Mouse (Mus musculus): ENCODE measurements around the gene Rtp3. TPM values are rescaled to one million over a fixed set of nuclear protein-coding genes. Genes with fewer than 3 reads are reported as not detected.

Gene Rtp3
- polyA plus RNA-seq, 1 experiment from 2014 or later: not detected

- WGBS: 88% methylated on average over 2 of the region's 2 CpGs
- ATAC-seq (ENCODE audit: insufficient number of reproducible peaks, low FRiP score, low TSS enrichment, low read depth): no peak
- Histone ChIP-seq H3K4me2 (ENCODE audit: low read depth, severe bottlenecking) (no peak overlapping the region), H3K36me3 (ENCODE audit: control insufficient read depth, insufficient read depth, low read length) (no peaks in the 10 kb centered on the region), H3K27ac (replicated peaks; ENCODE audit: low read depth, low read length) (no peak overlapping the region), H3K9ac (ENCODE audit: low read length) (no peak overlapping the region), H3K27me3 (ENCODE audit: control insufficient read depth, insufficient read depth, low read length) (no peaks in the 10 kb centered on the region), H3K4me3 (ENCODE audit: low read depth, low read length) (no peak overlapping the region), H3K9me3 (ENCODE audit: control insufficient read depth, low read length) (no peaks in the 10 kb centered on the region), H3K4me1 (ENCODE audit: control insufficient read depth, insufficient read depth, low read length) (no peaks in the 10 kb centered on the region)
- DNase-seq (ENCODE audit: low spot score): no peak
Measured at GRCm38 (mm10) chr9:111006544-111006943, 16.2 kb upstream of the Rtp3 start.

- Histone ChIP-seq H3K9me3 (ENCODE audit: control insufficient read depth, low read length) (no peaks in the 10 kb centered on the region), H3K36me3 (ENCODE audit: control insufficient read depth, insufficient read depth, low read length) (no peaks in the 10 kb centered on the region), H3K4me2 (ENCODE audit: low read depth, severe bottlenecking) (no peak overlapping the region), H3K27me3 (ENCODE audit: control insufficient read depth, insufficient read depth, low read length) (no peaks in the 10 kb centered on the region), H3K27ac (replicated peaks; ENCODE audit: low read depth, low read length) (no peak overlapping the region), H3K9ac (ENCODE audit: low read length) (no peak overlapping the region), H3K4me1 (ENCODE audit: control insufficient read depth, insufficient read depth, low read length) (no peaks in the 10 kb centered on the region), H3K4me3 (ENCODE audit: low read depth, low read length) (no peak overlapping the region)
- DNase-seq (ENCODE audit: low spot score) (no peak), ATAC-seq (ENCODE audit: insufficient number of reproducible peaks, low FRiP score, low TSS enrichment, low read depth) (no peak)
- 90% methylated on average over 9 of the region's 9 CpGs for WGBS
Measured at GRCm38 (mm10) chr9:111003279-111003678, 12.9 kb upstream of the Rtp3 start.

- WGBS: 84% methylated on average over 12 of the region's 12 CpGs
- Histone ChIP-seq H3K27me3 (ENCODE audit: control insufficient read depth, insufficient read depth, low read length) (no peaks in the 10 kb centered on the region), H3K9me3 (ENCODE audit: control insufficient read depth, low read length) (no peaks in the 10 kb centered on the region), H3K9ac (ENCODE audit: low read length) (no peak overlapping the region), H3K36me3 (ENCODE audit: control insufficient read depth, insufficient read depth, low read length) (no peaks in the 10 kb centered on the region), H3K27ac (replicated peaks; ENCODE audit: low read depth, low read length) (no peak overlapping the region), H3K4me3 (ENCODE audit: low read depth, low read length) (no peak overlapping the region), H3K4me1 (ENCODE audit: control insufficient read depth, insufficient read depth, low read length) (no peaks in the 10 kb centered on the region), H3K4me2 (ENCODE audit: low read depth, severe bottlenecking) (no peak overlapping the region)
- ATAC-seq (ENCODE audit: insufficient number of reproducible peaks, low FRiP score, low TSS enrichment, low read depth): no peak
- no peak for DNase-seq (ENCODE audit: low spot score)
Measured at GRCm38 (mm10) chr9:111001621-111002020, 11.2 kb upstream of the Rtp3 start.

- Histone ChIP-seq H3K36me3 (ENCODE audit: control insufficient read depth, insufficient read depth, low read length) (no peaks in the 10 kb centered on the region), H3K9ac (ENCODE audit: low read length) (no peak overlapping the region), H3K4me1 (ENCODE audit: control insufficient read depth, insufficient read depth, low read length) (no peaks in the 10 kb centered on the region), H3K27ac (replicated peaks; ENCODE audit: low read depth, low read length) (no peak overlapping the region), H3K27me3 (ENCODE audit: control insufficient read depth, insufficient read depth, low read length) (no peaks in the 10 kb centered on the region), H3K4me2 (ENCODE audit: low read depth, severe bottlenecking) (no peak overlapping the region), H3K4me3 (ENCODE audit: low read depth, low read length) (no peak overlapping the region), H3K9me3 (ENCODE audit: control insufficient read depth, low read length) (no peaks in the 10 kb centered on the region)
- no peak for DNase-seq (ENCODE audit: low spot score)
- no peak for ATAC-seq (ENCODE audit: insufficient number of reproducible peaks, low FRiP score, low TSS enrichment, low read depth)
- 82% methylated on average over 10 of the region's 10 CpGs for WGBS
Measured at GRCm38 (mm10) chr9:110999856-111000255, 9.5 kb upstream of the Rtp3 start.

GRCm38 (mm10) chr9:110999056-110999455, 8.7 kb upstream of the Rtp3 start:
- Histone ChIP-seq H3K4me2 (ENCODE audit: low read depth, severe bottlenecking) (no peak overlapping the region), H3K27ac (replicated peaks; ENCODE audit: low read depth, low read length) (no peak overlapping the region), H3K36me3 (ENCODE audit: control insufficient read depth, insufficient read depth, low read length) (no peaks in the 10 kb centered on the region), H3K4me1 (ENCODE audit: control insufficient read depth, insufficient read depth, low read length) (no peaks in the 10 kb centered on the region), H3K4me3 (ENCODE audit: low read depth, low read length) (no peak overlapping the region), H3K9me3 (ENCODE audit: control insufficient read depth, low read length) (no peaks in the 10 kb centered on the region), H3K9ac (ENCODE audit: low read length) (no peak overlapping the region), H3K27me3 (ENCODE audit: control insufficient read depth, insufficient read depth, low read length) (no peaks in the 10 kb centered on the region)
- DNase-seq (ENCODE audit: low spot score) (no peak), ATAC-seq (ENCODE audit: insufficient number of reproducible peaks, low FRiP score, low TSS enrichment, low read depth) (no peak)
- WGBS: 93% methylated on average over 2 of the region's 2 CpGs

GRCm38 (mm10) chr9:110997245-110997644, 6.9 kb upstream of the Rtp3 start:
- Histone ChIP-seq H3K36me3 (ENCODE audit: control insufficient read depth, insufficient read depth, low read length) (no peaks in the 10 kb centered on the region), H3K27me3 (ENCODE audit: control insufficient read depth, insufficient read depth, low read length) (no peaks in the 10 kb centered on the region), H3K27ac (replicated peaks; ENCODE audit: low read depth, low read length) (no peak overlapping the region), H3K4me1 (ENCODE audit: control insufficient read depth, insufficient read depth, low read length) (no peaks in the 10 kb centered on the region), H3K4me3 (ENCODE audit: low read depth, low read length) (no peak overlapping the region), H3K9me3 (ENCODE audit: control insufficient read depth, low read length) (no peaks in the 10 kb centered on the region), H3K4me2 (ENCODE audit: low read depth, severe bottlenecking) (no peak overlapping the region), H3K9ac (ENCODE audit: low read length) (no peak overlapping the region)
- DNase-seq (ENCODE audit: low spot score) (peak; percentile 80), ATAC-seq (ENCODE audit: insufficient number of reproducible peaks, low FRiP score, low TSS enrichment, low read depth) (no peak; the same call in 1 of the 2 replicates)
- WGBS: 4% methylated on average over 5 of the region's 5 CpGs

GRCm38 (mm10) chr9:110994716-110995172, 4.4 kb upstream of the Rtp3 start:
- DNase-seq (ENCODE audit: low spot score) (peak; percentile 85), ATAC-seq (ENCODE audit: insufficient number of reproducible peaks, low FRiP score, low TSS enrichment, low read depth) (peak; percentile 83)
- Histone ChIP-seq H3K27me3 (ENCODE audit: control insufficient read depth, insufficient read depth, low read length) (no peaks in the 10 kb centered on the region), H3K9me3 (ENCODE audit: control insufficient read depth, low read length) (no peaks in the 10 kb centered on the region), H3K27ac (replicated peaks; ENCODE audit: low read depth, low read length) (no peak overlapping the region), H3K4me3 (ENCODE audit: low read depth, low read length) (peak overlapping the region; percentile 17; the same call in 1 of the 2 replicates), H3K4me1 (ENCODE audit: control insufficient read depth, insufficient read depth, low read length) (no peaks in the 10 kb centered on the region), H3K36me3 (ENCODE audit: control insufficient read depth, insufficient read depth, low read length) (no peaks in the 10 kb centered on the region), H3K4me2 (ENCODE audit: low read depth, severe bottlenecking) (peak overlapping the region; percentile 21), H3K9ac (ENCODE audit: low read length) (no peak overlapping the region)
- WGBS: 8% methylated on average over 13 of the region's 13 CpGs

GRCm38 (mm10) chr9:110993281-110993709, 2.9 kb upstream of the Rtp3 start:
- ATAC-seq (ENCODE audit: insufficient number of reproducible peaks, low FRiP score, low TSS enrichment, low read depth) (no peak), DNase-seq (ENCODE audit: low spot score) (no peak)
- WGBS: 54% methylated on average over 3 of the region's 3 CpGs
- Histone ChIP-seq H3K9me3 (ENCODE audit: control insufficient read depth, low read length) (no peaks in the 10 kb centered on the region), H3K4me2 (ENCODE audit: low read depth, severe bottlenecking) (no peak overlapping the region), H3K4me1 (ENCODE audit: control insufficient read depth, insufficient read depth, low read length) (no peaks in the 10 kb centered on the region), H3K4me3 (ENCODE audit: low read depth, low read length) (no peak overlapping the region), H3K9ac (ENCODE audit: low read length) (no peak overlapping the region), H3K27ac (replicated peaks; ENCODE audit: low read depth, low read length) (no peak overlapping the region), H3K36me3 (ENCODE audit: control insufficient read depth, insufficient read depth, low read length) (no peaks in the 10 kb centered on the region), H3K27me3 (ENCODE audit: control insufficient read depth, insufficient read depth, low read length) (no peaks in the 10 kb centered on the region)

- 91% methylated on average over 2 of the region's 2 CpGs for WGBS
- Histone ChIP-seq H3K27ac (replicated peaks; ENCODE audit: low read depth, low read length) (no peak overlapping the region), H3K27me3 (ENCODE audit: control insufficient read depth, insufficient read depth, low read length) (no peaks in the 10 kb centered on the region), H3K9me3 (ENCODE audit: control insufficient read depth, low read length) (no peaks in the 10 kb centered on the region), H3K9ac (ENCODE audit: low read length) (no peak overlapping the region), H3K36me3 (ENCODE audit: control insufficient read depth, insufficient read depth, low read length) (no peaks in the 10 kb centered on the region), H3K4me2 (ENCODE audit: low read depth, severe bottlenecking) (no peak overlapping the region), H3K4me1 (ENCODE audit: control insufficient read depth, insufficient read depth, low read length) (no peaks in the 10 kb centered on the region), H3K4me3 (ENCODE audit: low read depth, low read length) (no peak overlapping the region)
- no peak for DNase-seq (ENCODE audit: low spot score)
- ATAC-seq (ENCODE audit: insufficient number of reproducible peaks, low FRiP score, low TSS enrichment, low read depth): no peak
Measured at GRCm38 (mm10) chr9:110989543-110989942, 840 bp downstream of the Rtp3 start.

Measured in limb, embryonic 11.5 days (tissue).